Mouse (Mus musculus) limb, embryonic 10.5 days (tissue): ENCODE data around the gene Selenbp2. TPM values are rescaled to one million over a fixed set of nuclear protein-coding genes. Genes with fewer than 3 reads are reported as not detected.
"Not testable (repeated sequence)": the region's sequence is repeated elsewhere in the genome, so short reads cannot be mapped to it uniquely, and the experiment has no call there.

Experiments
- DNase-seq: peaks from one replicate; pipeline ENCODE4 v3.0.0-alpha.2; 2017; ENCODE audit warnings: low spot score
- H3K27ac ChIP-seq: fragments of 300-500 bp; sonication (generic); 2 replicates; pipeline ENCODE4 v1.5.1; 2016; ENCODE audit warnings: mild to moderate bottlenecking
- H3K27me3 ChIP-seq: fragments of 300-500 bp; sonication (generic); 2 replicates; pipeline ENCODE4 v1.6.1; 2016; ENCODE audit warnings: low read depth, mild to moderate bottlenecking; ENCODE audit not compliant: poor library complexity, severe bottlenecking
- H3K36me3 ChIP-seq: fragments of 300-500 bp; sonication (generic); 2 replicates; pipeline ENCODE4 v1.6.1; 2016; ENCODE audit warnings: mild to moderate bottlenecking, moderate library complexity
- H3K4me1 ChIP-seq: fragments of 300-500 bp; sonication (generic); 2 replicates; pipeline ENCODE4 v1.6.1; 2016
- H3K4me3 ChIP-seq: fragments of 300-500 bp; sonication (generic); 2 replicates; pipeline ENCODE4 v1.5.1; 2016; ENCODE audit warnings: mild to moderate bottlenecking, moderate library complexity
- H3K9me3 ChIP-seq: fragments of 300-500 bp; sonication (generic); replicated peaks from 2 replicates; pipeline ENCODE4 v1.6.1; 2016; ENCODE audit warnings: mild to moderate bottlenecking
- WGBS: fragments of 180-500 bp; shearing (Covaris S2); methylation state at CpG from one replicate; pipeline ENCODE4 v1.1.7; 2016; 5-methylcytosine and 5-hydroxymethylcytosine counted together
- polyA plus RNA-seq: library from polyadenylated mRNA; unstranded; fragments of >200 nt; fragmentation: Nextera tagmentation; extraction: Ambion mirVana; gene quantifications from 2 replicates; pipeline ENCODE4 v1.2.1, GENCODE M21; 2016

Gene Selenbp2
- polyA plus RNA-seq, 1 experiment from 2014 or later = 0.60 TPM

DNA sequence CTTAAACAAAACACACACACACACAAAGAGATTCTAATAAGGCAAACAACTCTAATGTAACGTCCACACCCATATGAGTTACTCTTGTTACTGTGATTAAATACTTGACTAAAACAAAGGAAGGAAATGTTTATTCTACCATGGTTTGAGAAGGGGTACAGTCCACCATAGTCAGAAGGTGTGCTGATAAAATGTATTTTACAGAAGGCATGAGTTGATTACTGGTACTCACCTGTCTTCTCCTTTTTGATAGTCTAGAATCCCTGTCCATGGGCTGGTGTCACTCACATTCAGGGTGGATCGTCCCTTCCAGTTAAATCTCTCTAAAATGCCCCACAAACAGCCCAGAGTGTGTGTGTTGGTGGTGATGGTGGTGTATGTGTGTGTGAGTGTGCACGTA, 9.5 kb downstream of the Selenbp2 start:
- no peaks in the 10 kb centered on the region for H3K36me3 ChIP-seq
- no peak for DNase-seq
- no peak overlapping the region for H3K4me3 ChIP-seq
- H3K4me1 ChIP-seq = no peaks in the 10 kb centered on the region
- no peak overlapping the region for H3K27ac ChIP-seq
- no peaks in the 10 kb centered on the region for H3K9me3 ChIP-seq
- no peaks in the 10 kb centered on the region for H3K27me3 ChIP-seq
- WGBS = 86% methylated on average over 3 of the region's 3 CpGs

DNA sequence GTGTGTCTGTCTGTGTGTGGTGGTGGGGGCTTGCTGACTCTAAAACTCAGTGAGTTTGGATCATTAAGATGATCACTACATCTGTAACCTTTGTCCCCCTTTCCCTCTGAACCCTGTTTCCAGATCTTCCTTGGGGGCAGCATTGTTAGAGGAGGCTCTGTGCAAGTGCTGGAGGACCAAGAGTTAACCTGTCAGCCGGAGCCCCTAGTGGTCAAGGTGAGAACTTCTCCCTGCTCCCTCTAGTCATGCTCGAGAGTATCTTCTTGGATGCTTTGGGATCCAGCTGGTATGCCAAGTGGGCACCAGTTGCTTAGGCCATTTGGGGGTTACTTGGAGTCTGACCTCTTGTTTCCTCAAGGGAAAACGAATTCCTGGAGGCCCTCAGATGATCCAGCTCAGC, 10.0 kb downstream of the Selenbp2 start:
- DNase-seq, H3K27ac ChIP-seq, H3K27me3 ChIP-seq, H3K4me1 ChIP-seq, H3K36me3 ChIP-seq, H3K9me3 ChIP-seq, H3K4me3 ChIP-seq: not testable (repeated sequence)
- 37% methylated on average over 3 of the region's 3 CpGs for WGBS

DNA sequence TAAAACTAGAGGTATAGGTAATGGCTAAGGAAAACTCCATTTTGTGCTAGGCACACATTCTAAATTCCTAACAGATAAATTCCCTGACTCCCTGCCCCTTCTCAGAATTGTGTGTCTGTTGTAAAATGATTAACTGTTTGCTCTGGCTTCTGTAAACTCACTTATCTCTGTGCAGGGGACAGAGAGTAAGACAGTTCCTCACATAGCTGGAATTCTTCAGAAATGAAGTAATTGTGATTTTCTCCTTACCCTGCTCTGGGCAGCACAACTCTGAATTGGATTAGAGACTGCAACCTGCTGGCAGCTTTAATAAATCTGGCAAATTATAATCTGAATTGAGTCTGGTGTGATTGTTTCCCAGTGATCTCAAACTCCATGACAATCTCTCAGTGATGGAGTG, 17.2 kb downstream of the Selenbp2 start:
- not testable (repeated sequence) for H3K9me3 ChIP-seq, H3K4me1 ChIP-seq, DNase-seq, H3K36me3 ChIP-seq, H3K27ac ChIP-seq, H3K4me3 ChIP-seq, H3K27me3 ChIP-seq

DNA sequence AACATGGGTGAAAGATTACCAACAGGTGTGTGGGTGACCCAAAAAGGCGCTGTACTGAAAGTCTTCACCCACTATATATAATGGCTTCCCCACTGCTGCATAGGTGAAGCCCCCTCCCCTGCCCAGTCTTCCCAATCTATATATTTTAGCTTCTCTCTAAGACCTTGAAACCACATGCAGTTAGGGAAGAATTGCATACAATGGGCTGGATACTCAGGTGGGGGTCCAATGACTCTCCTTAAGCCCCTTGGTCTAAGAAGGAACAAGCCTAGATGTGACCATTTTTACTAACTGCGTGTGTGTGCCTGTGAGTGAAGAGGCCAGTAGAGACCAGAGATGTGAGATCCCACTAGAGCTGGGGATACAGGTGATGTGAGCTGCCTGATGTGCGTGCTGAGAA, 20.1 kb downstream of the Selenbp2 start:
- WGBS = 94% methylated on average over 3 of the region's 3 CpGs
- not testable (repeated sequence) for DNase-seq, H3K4me1 ChIP-seq, H3K9me3 ChIP-seq, H3K36me3 ChIP-seq, H3K27ac ChIP-seq, H3K27me3 ChIP-seq, H3K4me3 ChIP-seq

DNA sequence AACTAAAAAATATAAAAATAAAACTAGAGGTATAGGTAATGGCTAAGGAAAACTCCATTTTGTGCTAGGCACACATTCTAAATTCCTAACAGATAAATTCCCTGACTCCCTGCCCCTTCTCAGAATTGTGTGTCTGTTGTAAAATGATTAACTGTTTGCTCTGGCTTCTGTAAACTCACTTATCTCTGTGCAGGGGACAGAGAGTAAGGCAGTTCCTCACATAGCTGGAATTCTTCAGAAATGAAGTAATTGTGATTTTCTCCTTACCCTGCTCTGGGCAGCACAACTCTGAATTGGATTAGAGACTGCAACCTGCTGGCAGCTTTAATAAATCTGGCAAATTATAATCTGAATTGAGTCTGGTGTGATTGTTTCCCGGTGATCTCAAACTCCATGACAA, 24.9 kb downstream of the Selenbp2 start:
- not testable (repeated sequence) for H3K4me3 ChIP-seq, H3K27ac ChIP-seq, DNase-seq, H3K27me3 ChIP-seq, H3K4me1 ChIP-seq, H3K9me3 ChIP-seq, H3K36me3 ChIP-seq
- 73% methylated on average over 1 of the region's 1 CpGs for WGBS

DNA sequence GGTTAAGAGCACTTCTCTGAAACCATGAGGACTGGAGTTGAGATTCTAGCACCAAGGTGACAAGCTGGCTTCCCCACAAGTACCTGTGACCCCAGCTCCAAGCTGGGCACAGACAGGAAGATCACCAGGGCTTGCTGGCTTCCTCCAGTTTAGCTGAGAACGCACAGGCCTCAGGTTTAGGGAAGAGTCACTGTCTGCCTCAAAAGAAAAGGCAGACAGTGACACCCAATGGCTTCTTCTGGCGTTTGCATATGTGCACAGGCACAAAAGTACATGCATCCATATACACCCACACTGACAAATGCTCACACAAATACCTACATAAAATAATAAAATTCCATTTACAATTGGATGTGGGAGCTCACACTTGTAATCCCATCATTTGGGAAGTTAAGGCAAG, 30.3 kb downstream of the Selenbp2 start:
- not testable (repeated sequence) for H3K4me1 ChIP-seq, H3K27ac ChIP-seq, DNase-seq, H3K4me3 ChIP-seq, H3K36me3 ChIP-seq, H3K27me3 ChIP-seq, H3K9me3 ChIP-seq
- WGBS = 45% methylated on average over 2 of the region's 2 CpGs

DNA sequence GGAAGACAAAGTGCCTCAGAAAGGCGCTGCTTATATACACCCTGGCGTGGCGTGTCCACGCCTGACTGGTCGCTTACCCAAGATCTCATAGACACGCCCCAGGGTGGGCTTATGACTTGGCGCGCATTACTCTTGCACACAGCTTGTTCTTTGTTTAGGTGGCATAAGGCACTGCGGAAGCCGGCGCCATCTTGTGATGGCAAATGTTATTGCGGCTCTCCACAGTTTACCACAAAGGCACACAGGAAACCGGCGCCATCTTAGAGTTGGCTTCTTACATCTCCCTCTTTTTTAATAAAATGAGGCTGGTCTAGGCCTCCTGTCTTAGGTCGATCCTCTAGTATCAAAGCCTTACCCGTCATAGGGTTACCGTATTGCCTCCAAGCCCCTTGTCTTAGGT, 52.3 kb downstream of the Selenbp2 start:
- Histone ChIP-seq H3K9me3 (no peaks in the 10 kb centered on the region), H3K27me3 (no peaks in the 10 kb centered on the region), H3K36me3 (no peaks in the 10 kb centered on the region), H3K27ac (no peak overlapping the region), H3K4me3 (no peak overlapping the region), H3K4me1 (no peaks in the 10 kb centered on the region)
- WGBS = 93% methylated on average over 17 of the region's 17 CpGs
- no peak for DNase-seq

Other genes starting within 250 kb of the Selenbp2 start
- 0.29 and 0.51 TPM in 2 replicates for gene Oaz3, start 249.6 kb upstream of the Selenbp2 start, polyA plus RNA-seq
- 1.4 and 1.5 TPM in 2 replicates for gene Celf3, start 215.3 kb upstream of the Selenbp2 start, polyA plus RNA-seq
- gene Riiad1, start 213.2 kb upstream of the Selenbp2 start, polyA plus RNA-seq = 1.4 and 1.8 TPM in 2 replicates
- 45.5 and 46.2 TPM in 2 replicates for gene Snx27, start 110.8 kb upstream of the Selenbp2 start, polyA plus RNA-seq
- gene Gm10972, start 50.4 kb upstream of the Selenbp2 start, polyA plus RNA-seq = not detected in 2 replicates
- 4.1 and 4.5 TPM in 2 replicates for gene Tuft1, start 34.7 kb upstream of the Selenbp2 start, polyA plus RNA-seq
- 6.2 and 6.5 TPM in 2 replicates for gene Cgn, start 92.9 kb downstream of the Selenbp2 start, polyA plus RNA-seq
- gene Pogz, start 144.0 kb downstream of the Selenbp2 start, polyA plus RNA-seq = 17.7 and 21.4 TPM in 2 replicates
- 364 and 392 TPM in 2 replicates for gene Psmb4, start 193.4 kb downstream of the Selenbp2 start, polyA plus RNA-seq
- 8.5 and 12.5 TPM in 2 replicates for gene Selenbp1, start 239.5 kb downstream of the Selenbp2 start, polyA plus RNA-seq